Mouse (Mus musculus) kidney, embryonic 16.5 days (tissue): ENCODE measurements at regions not wholly inside any gene's neighbourhood (a gene's known extent, or its start where the extent isn't known, plus 50 kb on each side); places are given as distances from the start of the nearest gene placed in this dataset.

ENCODE experiments used
- ATAC-seq: fragments of 200-750 bp; cut with Nextera tagmentation; 2 replicates; pipeline ENCODE4 v1.8.0; 2017; ENCODE audit warnings: moderate TSS enrichment; ENCODE audit not compliant: low FRiP score, low TSS enrichment
- H3K27ac ChIP-seq: fragments of 300-500 bp; sonication (generic); 2 replicates; pipeline ENCODE4 v1.5.1; 2014; ENCODE audit warnings: low read length
- H3K27me3 ChIP-seq: fragments of 300-500 bp; sonication (generic); 2 replicates; pipeline ENCODE4 v1.6.1; 2014; ENCODE audit warnings: low read length, control low read depth, mixed read lengths; ENCODE audit not compliant: insufficient read depth
- H3K36me3 ChIP-seq: fragments of 300-500 bp; sonication (generic); 2 replicates; pipeline ENCODE4 v1.6.1; 2014; ENCODE audit warnings: low read length, control low read depth, mixed read lengths; ENCODE audit not compliant: insufficient read depth
- H3K4me1 ChIP-seq: fragments of 300-500 bp; sonication (generic); 2 replicates; pipeline ENCODE4 v1.6.1; 2014; ENCODE audit warnings: low read length, control low read depth, mixed read lengths; ENCODE audit not compliant: insufficient read depth
- H3K4me2 ChIP-seq: fragments of 300-500 bp; sonication (generic); replicated peaks from 2 replicates; pipeline ENCODE4 v1.6.1; 2014; ENCODE audit warnings: low read depth, low read length
- H3K4me3 ChIP-seq: fragments of 300-500 bp; sonication (generic); 2 replicates; pipeline ENCODE4 v1.5.1; 2014; ENCODE audit warnings: mild to moderate bottlenecking, low read length
- H3K9ac ChIP-seq: fragments of 300-500 bp; sonication (generic); replicated peaks from 2 replicates; pipeline ENCODE4 v1.6.1; 2014; ENCODE audit warnings: low read length
- H3K9me3 ChIP-seq: fragments of 300-500 bp; sonication (generic); 2 replicates; pipeline ENCODE4 v1.6.1; 2016; ENCODE audit warnings: low read length, control low read depth
- WGBS: fragments of 180-500 bp; shearing (Covaris S2); extraction: QIAGEN DNeasy Blood & Tissue Kit; methylation state at CpG from one replicate; pipeline ENCODE4 v1.1.7; 2014; 5-methylcytosine and 5-hydroxymethylcytosine counted together

DNA sequence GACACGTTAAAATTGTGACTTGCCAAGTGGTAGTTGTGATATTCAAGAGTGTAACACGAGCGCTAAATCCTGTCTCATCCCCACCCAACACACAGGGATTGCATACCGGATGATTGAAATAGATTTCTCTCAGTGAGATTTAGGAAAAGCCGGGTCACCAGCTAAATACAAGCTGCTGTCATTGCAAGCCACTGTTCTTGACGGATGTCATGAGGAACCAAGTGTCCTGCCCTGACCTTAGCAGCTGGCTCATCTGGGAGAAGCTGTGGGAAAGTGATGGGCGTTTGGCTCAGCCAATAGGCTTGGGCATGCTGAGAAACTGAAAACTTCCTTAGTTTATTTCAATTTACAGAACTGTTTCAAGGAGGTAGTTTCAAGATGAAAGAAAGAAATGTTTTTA is 164.4 kb upstream of the Jmjd1c start:
- Histone ChIP-seq H3K4me1 (peaks cover 14% of the 10 kb centered on the region; the same call in 1 of the 2 replicates), H3K9me3 (no peaks in the 10 kb centered on the region), H3K4me3 (no peak overlapping the region), H3K36me3 (no peaks in the 10 kb centered on the region), H3K4me2 (no peak overlapping the region), H3K27ac (no peak overlapping the region), H3K27me3 (no peaks in the 10 kb centered on the region), H3K9ac (no peak overlapping the region)
- WGBS, result 72% methylated on average over 7 of the region's 7 CpGs
- no peak for ATAC-seq

DNA sequence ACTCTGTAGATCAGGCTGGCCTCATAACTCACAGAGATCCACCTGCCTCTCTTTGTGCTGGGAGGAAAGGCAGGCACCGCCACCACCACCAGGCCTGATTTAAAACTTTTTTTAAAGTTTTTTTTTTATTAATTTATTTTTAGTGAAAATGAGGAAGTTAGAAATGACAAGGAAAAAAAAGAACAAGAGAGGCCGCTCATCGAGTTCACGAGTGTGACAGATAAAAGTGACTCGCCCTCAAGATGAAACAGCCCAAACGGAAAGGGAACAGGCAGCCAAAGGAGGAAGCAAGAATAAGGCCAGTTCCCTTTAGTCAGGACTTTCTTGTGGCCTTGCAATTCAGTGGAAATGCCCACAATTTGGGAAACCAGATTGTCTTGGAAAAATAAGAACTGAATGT is 163.4 kb upstream of the Jmjd1c start:
- Histone ChIP-seq H3K4me2 (no peak overlapping the region), H3K9ac (no peak overlapping the region), H3K9me3 (no peaks in the 10 kb centered on the region), H3K27me3 (no peaks in the 10 kb centered on the region), H3K4me3 (no peak overlapping the region), H3K27ac (no peak overlapping the region), H3K4me1 (peaks cover 14% of the 10 kb centered on the region; the same call in 1 of the 2 replicates), H3K36me3 (no peaks in the 10 kb centered on the region)
- no peak for ATAC-seq
- 81% methylated on average over 6 of the region's 6 CpGs for WGBS

DNA sequence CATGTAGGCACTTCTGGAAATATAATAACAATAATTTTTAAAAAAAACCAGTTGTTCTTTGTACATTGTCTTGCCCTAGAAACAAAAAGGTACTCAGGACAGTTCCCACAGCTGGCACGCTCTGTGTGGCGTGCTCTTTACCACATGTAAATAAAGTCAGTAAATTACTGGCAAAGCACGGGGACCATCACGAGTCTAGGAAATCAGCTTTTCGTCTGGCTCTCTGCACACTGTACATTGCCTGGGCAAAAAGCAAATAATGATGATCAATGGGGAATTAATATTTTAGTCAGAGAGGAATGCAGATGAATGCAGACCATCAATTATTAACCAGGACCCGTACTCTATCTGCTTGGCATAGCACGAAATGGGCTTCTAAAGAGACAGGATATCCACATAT is 162.2 kb upstream of the Jmjd1c start:
- H3K9ac ChIP-seq, result no peak overlapping the region
- H3K27ac ChIP-seq, result no peak overlapping the region
- WGBS, result 68% methylated on average over 7 of the region's 7 CpGs
- H3K9me3 ChIP-seq, result no peaks in the 10 kb centered on the region
- peaks cover 11% of the 10 kb centered on the region; the same call in 1 of the 2 replicates for H3K4me1 ChIP-seq
- H3K36me3 ChIP-seq, result no peaks in the 10 kb centered on the region
- no peak overlapping the region for H3K4me2 ChIP-seq
- no peak overlapping the region for H3K4me3 ChIP-seq
- no peak for ATAC-seq
- H3K27me3 ChIP-seq, result no peaks in the 10 kb centered on the region

DNA sequence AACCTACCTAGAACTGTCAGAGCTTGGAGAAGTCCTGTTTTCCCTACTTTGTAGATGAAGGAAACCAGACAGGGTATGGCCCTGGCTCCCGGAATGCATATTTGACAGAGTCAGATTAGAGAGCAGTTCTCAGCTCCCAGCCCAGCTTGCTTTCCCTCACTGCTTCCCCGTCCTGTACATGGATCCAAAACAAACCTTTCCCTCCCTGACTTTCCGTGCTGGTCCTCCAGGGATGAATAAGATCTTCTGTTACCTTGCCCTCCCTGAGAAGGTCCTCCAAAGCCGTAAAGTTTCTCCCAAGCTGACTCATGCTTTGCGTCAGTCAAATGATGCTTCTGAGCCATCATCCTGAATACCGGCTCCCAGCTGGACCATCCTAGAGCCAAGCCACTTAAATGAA is 160.2 kb upstream of the Jmjd1c start:
- Histone ChIP-seq H3K4me1 (peaks cover 9% of the 10 kb centered on the region; the same call in 1 of the 2 replicates), H3K36me3 (no peaks in the 10 kb centered on the region), H3K9me3 (no peaks in the 10 kb centered on the region), H3K4me2 (no peak overlapping the region), H3K27ac (no peak overlapping the region), H3K9ac (no peak overlapping the region), H3K4me3 (no peak overlapping the region), H3K27me3 (no peaks in the 10 kb centered on the region)
- 28% methylated on average over 6 of the region's 6 CpGs for WGBS
- ATAC-seq, result no peak

DNA sequence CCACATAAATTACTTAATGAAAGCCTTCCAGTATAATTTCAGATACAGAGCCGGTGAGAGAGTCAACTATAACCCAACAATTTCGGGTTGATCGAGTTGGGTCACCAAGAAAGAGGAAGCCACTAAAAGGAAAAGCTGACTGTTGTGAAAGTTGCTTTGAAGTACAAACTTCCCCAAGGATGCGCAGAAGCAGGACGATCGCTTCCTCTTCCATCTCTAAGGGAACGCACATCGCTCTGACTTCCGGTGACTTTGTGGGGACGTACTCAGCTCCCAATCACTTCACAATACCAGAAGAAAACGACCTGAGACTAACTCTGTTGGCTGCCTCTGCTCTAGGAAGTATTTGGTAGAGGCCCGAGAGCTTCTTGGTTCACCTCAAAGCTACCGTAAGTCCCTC is 158.8 kb upstream of the Jmjd1c start:
- Histone ChIP-seq H3K27me3 (no peaks in the 10 kb centered on the region), H3K27ac (no peak overlapping the region), H3K4me3 (no peak overlapping the region), H3K4me2 (no peak overlapping the region), H3K9me3 (no peaks in the 10 kb centered on the region), H3K9ac (no peak overlapping the region), H3K36me3 (no peaks in the 10 kb centered on the region), H3K4me1 (peaks cover 7% of the 10 kb centered on the region; the same call in 1 of the 2 replicates)
- 87% methylated on average over 13 of the region's 13 CpGs for WGBS
- no peak for ATAC-seq

DNA sequence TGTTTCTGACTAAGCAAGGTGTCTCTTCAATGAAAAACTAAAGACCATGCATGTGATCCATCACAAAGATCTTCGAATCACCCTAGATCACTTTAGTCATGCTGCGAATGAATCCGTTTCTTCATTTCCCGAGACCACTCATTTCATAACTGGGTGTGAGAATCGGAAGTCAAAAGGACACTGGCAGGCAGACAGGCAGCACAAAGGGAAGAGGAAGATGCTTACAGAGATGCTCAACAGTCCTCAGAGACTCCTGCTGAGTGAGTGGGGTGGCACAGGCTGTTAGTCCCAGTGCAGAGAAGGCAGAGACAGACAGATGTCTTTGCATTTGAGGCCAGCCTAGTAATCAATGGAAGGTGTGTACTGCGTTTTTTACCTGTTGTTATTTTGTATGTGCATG is 155.6 kb upstream of the Jmjd1c start:
- no peak for ATAC-seq
- Histone ChIP-seq H3K4me3 (no peak overlapping the region), H3K9ac (no peak overlapping the region), H3K4me1 (no peaks in the 10 kb centered on the region), H3K4me2 (no peak overlapping the region), H3K27ac (no peak overlapping the region), H3K36me3 (no peaks in the 10 kb centered on the region), H3K27me3 (no peaks in the 10 kb centered on the region), H3K9me3 (no peaks in the 10 kb centered on the region)
- WGBS, result 91% methylated on average over 6 of the region's 6 CpGs

DNA sequence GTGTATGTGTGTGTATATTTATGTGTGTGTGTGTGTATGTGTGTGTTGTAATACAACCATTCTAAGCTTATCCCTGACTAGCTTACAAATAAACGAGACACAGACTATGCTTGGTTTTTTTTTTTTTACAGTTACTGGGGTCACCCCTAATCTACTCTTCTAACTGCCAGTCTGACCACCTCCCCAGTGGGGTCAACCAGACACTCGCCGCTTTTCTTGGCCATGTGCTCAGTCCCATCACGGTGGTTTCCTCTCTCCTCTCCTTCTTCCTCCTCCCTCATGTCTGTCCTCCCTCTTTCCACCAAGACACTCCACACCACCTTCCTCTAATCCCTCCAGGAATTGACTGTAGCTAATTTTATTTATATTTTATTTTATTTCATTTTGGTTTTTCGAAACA is 155.0 kb upstream of the Jmjd1c start:
- no peaks in the 10 kb centered on the region for H3K36me3 ChIP-seq
- H3K4me1 ChIP-seq, result no peaks in the 10 kb centered on the region
- H3K27me3 ChIP-seq, result no peaks in the 10 kb centered on the region
- ATAC-seq, result no peak
- H3K4me2 ChIP-seq, result no peak overlapping the region
- H3K9me3 ChIP-seq, result no peaks in the 10 kb centered on the region
- WGBS, result 76% methylated on average over 5 of the region's 5 CpGs
- H3K9ac ChIP-seq, result no peak overlapping the region
- H3K4me3 ChIP-seq, result no peak overlapping the region
- no peak overlapping the region for H3K27ac ChIP-seq

DNA sequence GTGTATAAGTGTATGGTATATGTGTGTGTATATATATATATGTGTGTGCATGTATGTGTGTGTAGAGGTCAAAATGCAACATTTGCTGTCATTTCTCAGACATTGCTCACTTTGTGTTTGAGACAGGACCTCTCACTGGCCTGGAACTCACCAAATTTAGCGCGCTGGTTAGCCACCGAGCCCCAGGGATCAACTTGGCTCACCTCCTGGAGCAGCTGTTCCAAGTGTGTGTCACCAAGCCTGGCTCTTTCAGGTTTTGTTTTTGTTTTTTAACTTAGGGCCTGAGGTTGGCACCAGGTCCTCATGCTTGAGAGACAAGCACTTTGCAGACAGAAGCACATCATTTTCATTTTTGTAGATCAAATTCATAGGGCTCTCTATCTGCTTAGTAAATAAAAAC is 154.0 kb upstream of the Jmjd1c start:
- no peaks in the 10 kb centered on the region for H3K4me1 ChIP-seq
- H3K36me3 ChIP-seq, result no peaks in the 10 kb centered on the region
- 81% methylated on average over 3 of the region's 3 CpGs for WGBS
- no peak overlapping the region for H3K4me2 ChIP-seq
- H3K27ac ChIP-seq, result no peak overlapping the region
- no peaks in the 10 kb centered on the region for H3K27me3 ChIP-seq
- no peaks in the 10 kb centered on the region for H3K9me3 ChIP-seq
- H3K9ac ChIP-seq, result no peak overlapping the region
- no peak overlapping the region for H3K4me3 ChIP-seq
- ATAC-seq, result no peak

DNA sequence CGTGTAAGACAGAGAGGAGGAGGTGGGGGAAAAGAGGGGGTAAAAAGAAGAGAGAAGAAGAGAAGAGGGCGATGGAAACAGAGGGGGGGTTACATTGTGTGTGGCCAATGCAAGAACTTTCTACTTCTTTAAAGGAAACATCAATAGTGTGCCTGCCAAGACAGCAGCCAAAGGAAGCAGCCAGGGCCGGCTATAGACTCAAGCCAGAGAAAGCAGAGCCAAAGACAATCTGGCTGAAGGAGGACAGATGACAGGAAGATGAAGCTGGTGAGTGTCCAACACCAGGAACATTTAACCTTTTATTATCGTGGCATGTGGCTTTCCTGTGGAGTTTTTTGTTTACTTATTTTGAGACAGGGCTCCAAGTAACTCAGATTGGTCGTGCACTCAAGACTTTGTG is 152.1 kb upstream of the Jmjd1c start:
- no peaks in the 10 kb centered on the region for H3K27me3 ChIP-seq
- no peaks in the 10 kb centered on the region for H3K9me3 ChIP-seq
- H3K4me2 ChIP-seq, result no peak overlapping the region
- no peaks in the 10 kb centered on the region for H3K36me3 ChIP-seq
- peak; percentile 49; the same call in 1 of the 2 replicates for ATAC-seq
- no peaks in the 10 kb centered on the region for H3K4me1 ChIP-seq
- H3K4me3 ChIP-seq, result no peak overlapping the region
- H3K27ac ChIP-seq, result no peak overlapping the region
- WGBS, result 51% methylated on average over 5 of the region's 5 CpGs
- no peak overlapping the region for H3K9ac ChIP-seq

DNA sequence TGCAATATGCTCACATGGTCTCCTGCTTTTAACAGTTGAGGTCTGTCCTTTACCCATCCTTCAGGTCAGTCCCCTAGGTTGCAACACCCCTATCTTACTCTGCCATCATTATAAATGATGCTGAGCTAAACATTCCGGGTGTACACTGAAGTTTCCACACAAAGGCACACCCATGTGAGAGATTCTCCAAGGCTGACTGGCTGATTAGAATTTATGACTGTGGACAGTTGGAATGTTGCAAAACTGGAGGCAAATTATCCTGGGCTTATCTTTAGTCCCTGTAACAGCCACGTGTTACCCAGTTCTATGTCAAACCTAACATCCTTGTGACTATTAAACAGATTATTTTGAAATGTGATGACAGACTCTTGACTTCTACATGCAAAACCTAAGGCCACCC is 149.8 kb upstream of the Jmjd1c start:
- Histone ChIP-seq H3K36me3 (no peaks in the 10 kb centered on the region), H3K9me3 (no peaks in the 10 kb centered on the region), H3K9ac (no peak overlapping the region), H3K4me2 (no peak overlapping the region), H3K4me1 (no peaks in the 10 kb centered on the region), H3K4me3 (no peak overlapping the region), H3K27me3 (no peaks in the 10 kb centered on the region), H3K27ac (no peak overlapping the region)
- WGBS, result 59% methylated on average over 2 of the region's 2 CpGs
- ATAC-seq, result no peak

DNA sequence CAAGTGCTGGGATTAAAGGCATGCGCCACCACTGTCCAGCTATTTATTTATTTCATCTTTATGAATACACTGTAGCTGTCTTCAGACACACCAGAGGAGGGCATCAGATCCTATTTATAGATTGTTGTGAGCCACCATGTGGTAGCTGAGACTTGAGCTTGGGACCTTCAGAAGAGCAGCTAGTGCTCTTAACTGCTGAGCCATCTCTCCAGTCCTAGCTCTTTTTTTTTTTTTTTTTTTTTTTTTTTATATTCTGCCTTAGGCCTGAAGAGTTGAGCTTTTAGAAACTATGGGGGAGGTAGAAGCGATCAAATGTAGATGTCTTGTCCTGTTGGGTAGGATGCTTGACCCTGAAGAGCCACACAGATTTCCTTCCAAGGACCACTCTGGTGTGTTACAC is 147.6 kb upstream of the Jmjd1c start:
- 93% methylated on average over 2 of the region's 2 CpGs for WGBS
- Histone ChIP-seq H3K4me1 (no peaks in the 10 kb centered on the region), H3K4me2 (no peak overlapping the region), H3K4me3 (no peak overlapping the region), H3K27me3 (no peaks in the 10 kb centered on the region), H3K36me3 (no peaks in the 10 kb centered on the region), H3K9ac (no peak overlapping the region), H3K9me3 (no peaks in the 10 kb centered on the region), H3K27ac (no peak overlapping the region)
- no peak for ATAC-seq
